21 mouse cellular contexts compared by ENCODE assay signal in genomic region chr6:117801801-117802200, GRCm38 (mm10). TPM values are rescaled to one million over a fixed set of nuclear protein-coding genes. Genes with fewer than 3 reads are reported as not detected.
A peak's percentile ranks its signal among the peaks of the same experiment; 100 is the strongest.
DNase-seq lines count a peak whose midpoint lies in the region; ATAC-seq lines count a peak whose summit lies in the region.
"Had no signal": no experiment of that assay in that cellular context is flagged by ENCODE, and none has a peak within 500 bp of the region (broad histone marks: within the 10 kb centered on the region; RNA-seq: fewer than 3 reads in every experiment).

No protein-coding gene starts in this region.

- 79% methylated on average over 6 of the region's 6 CpGs for WGBS in midbrain, embryonic 11.5 days
- WGBS in midbrain, embryonic 10.5 days: 84% methylated on average over 6 of the region's 6 CpGs

- no peak overlapping the region for H3K27ac ChIP-seq in midbrain, embryonic 11.5 days (ENCODE audit: low read depth, low read length)
- H3K27ac ChIP-seq in midbrain, embryonic 10.5 days (replicated peaks): no peak overlapping the region
- H3K27ac ChIP-seq: embryonic facial prominence, embryonic 15.5 days; forebrain, embryonic 10.5 days; forebrain, embryonic 15.5 days; heart, adult 2 months; heart, embryonic 15.5 days; hindbrain, embryonic 14.5 days had no signal

- H3K4me3 ChIP-seq in midbrain, embryonic 11.5 days (ENCODE audit: low read depth, low read length): no peak overlapping the region
- no peak overlapping the region for H3K4me3 ChIP-seq in midbrain, embryonic 10.5 days
- H3K4me3 ChIP-seq: embryonic facial prominence, embryonic 15.5 days; erythroblast, embryonic 14.5 days; forebrain, embryonic 10.5 days; forebrain, embryonic 15.5 days; heart, adult 2 months; heart, embryonic 15.5 days had no signal

- no peak overlapping the region for H3K9ac ChIP-seq in midbrain, embryonic 11.5 days (ENCODE audit: low read length)
- H3K9ac ChIP-seq: embryonic facial prominence, embryonic 15.5 days; forebrain, embryonic 15.5 days; heart, embryonic 15.5 days; hindbrain, embryonic 14.5 days had no signal

- no peaks in the 10 kb centered on the region for H3K4me1 ChIP-seq in midbrain, embryonic 11.5 days (ENCODE audit: control insufficient read depth, insufficient read depth, low read length)
- H3K4me1 ChIP-seq in midbrain, embryonic 10.5 days: peaks cover 23% of the 10 kb centered on the region
- H3K4me1 ChIP-seq: embryonic facial prominence, embryonic 15.5 days; forebrain, embryonic 15.5 days; heart, embryonic 15.5 days had no signal

- ATAC-seq in midbrain, embryonic 11.5 days (ENCODE audit: low FRiP score): no peak
- ATAC-seq in megakaryocyte, adult 5-6 weeks (ENCODE audit: poor library complexity, severe bottlenecking): no peak
- ATAC-seq: forebrain, embryonic 15.5 days; intestine, embryonic 16.5 days had no signal

- no peaks in the 10 kb centered on the region for H3K36me3 ChIP-seq in midbrain, embryonic 11.5 days (ENCODE audit: control insufficient read depth, insufficient read depth, low read length)
- H3K36me3 ChIP-seq in midbrain, embryonic 10.5 days: no peaks in the 10 kb centered on the region
- H3K36me3 ChIP-seq: embryonic facial prominence, embryonic 15.5 days; forebrain, embryonic 10.5 days; forebrain, embryonic 15.5 days; heart, embryonic 15.5 days had no signal

- DNase-seq in midbrain, embryonic 11.5 days (ENCODE audit: low spot score, missing footprints): peak; percentile 54
- no peak for DNase-seq in midbrain, embryonic 10.5 days (ENCODE audit: low spot score)
- DNase-seq in cerebellum, adult 18-20 months: peak; percentile 23 to 33
- DNase-seq in cerebellum, adult 9-11 months: peak; percentile 54
- DNase-seq in cerebellum, postnatal 36 days: peak; percentile 11 to 12
- no peak for DNase-seq in yolk sac, embryonic 10.5 days (ENCODE audit: low spot score)
- DNase-seq: adrenal gland, postnatal 10 days; embryo, embryonic 11 days; gastrocnemius, postnatal 36 days; heart, adult 2 months; heart, postnatal 14 days; kidney, adult 8-10 months had no signal

- H3K9me3 ChIP-seq in midbrain, embryonic 11.5 days (ENCODE audit: control insufficient read depth, low read length): no peaks in the 10 kb centered on the region
- no peaks in the 10 kb centered on the region for H3K9me3 ChIP-seq in midbrain, embryonic 10.5 days (replicated peaks)
- H3K9me3 ChIP-seq: embryonic facial prominence, embryonic 15.5 days; forebrain, embryonic 10.5 days; forebrain, embryonic 15.5 days; heart, embryonic 15.5 days had no signal

- H3K27me3 ChIP-seq in midbrain, embryonic 11.5 days (ENCODE audit: control insufficient read depth, insufficient read depth, low read length): no peaks in the 10 kb centered on the region
- H3K27me3 ChIP-seq in midbrain, embryonic 10.5 days (ENCODE audit: low read depth, poor library complexity, severe bottlenecking): peaks cover 4% of the 10 kb centered on the region; the same call in 1 of the 2 replicates
- H3K27me3 ChIP-seq: embryonic facial prominence, embryonic 15.5 days; forebrain, embryonic 15.5 days had no signal

- no peak overlapping the region for H3K4me2 ChIP-seq in midbrain, embryonic 11.5 days
- H3K4me2 ChIP-seq: embryonic facial prominence, embryonic 15.5 days; forebrain, embryonic 15.5 days; heart, embryonic 11.5 days; heart, embryonic 15.5 days; hindbrain, embryonic 14.5 days had no signal

RNA-seq across cellular contexts. Expression of gene Zfp637, which starts 39.2 kb away (rescaled TPM):
- polyA plus RNA-seq in midbrain, embryonic 11.5 days (2014; fragmentation: Nextera tagmentation; extraction: Ambion mirVana): 110 and 112 TPM in 2 replicates
- polyA plus RNA-seq in midbrain, embryonic 10.5 days (2016; fragmentation: Nextera tagmentation; extraction: Ambion mirVana): 89.5 and 102 TPM in 2 replicates
- total RNA-seq in megakaryocyte, adult 5-6 weeks (2015): 15.5 and 17.3 TPM in 2 replicates
- total RNA-seq in megakaryocyte, adult 5-6 weeks (2017): 13.4 and 14.1 TPM in 2 replicates

Comparison
In these comparisons a context has a peak if more than half of its experiments do, and no peak if none do; other contexts are left out.
1. DNase-seq: peak in midbrain, embryonic 11.5 days (single experiment), cerebellum, adult 18-20 months (2 of 2), cerebellum, adult 9-11 months (single experiment) and cerebellum, postnatal 36 days (2 of 2); none in midbrain, embryonic 10.5 days (single experiment) and yolk sac, embryonic 10.5 days (single experiment).